Mouse (Mus musculus): ENCODE measurements at regions not wholly inside any gene's neighbourhood (a gene's known extent, or its start where the extent isn't known, plus 50 kb on each side); places are given as distances from the start of the nearest gene placed in this dataset.

GRCm38 (mm10) chr1:90504583-90505080 is 98.1 kb upstream of the Cops8 start:
- no peak for DNase-seq (ENCODE audit: low spot score in 2 of 2)

- no peak for DNase-seq (ENCODE audit: low spot score in 2 of 2)
These were observed 97.2 kb upstream of the Cops8 start for GRCm38 (mm10) chr1:90505599-90505998.

GRCm38 (mm10) chr1:90506582-90506981 is 96.2 kb upstream of the Cops8 start:
- no peak for DNase-seq (ENCODE audit: low spot score in 2 of 2)

- DNase-seq (ENCODE audit: low spot score in 2 of 2) = no peak
These were observed 93.4 kb upstream of the Cops8 start for GRCm38 (mm10) chr1:90509371-90509770.

GRCm38 (mm10) chr1:90513442-90514070 is 89.2 kb upstream of the Cops8 start:
- no peak for DNase-seq (ENCODE audit: low spot score in 2 of 2)

GRCm38 (mm10) chr1:90514176-90514575 is 88.6 kb upstream of the Cops8 start:
- no peak for DNase-seq (ENCODE audit: low spot score in 2 of 2)

GRCm38 (mm10) chr1:90518584-90519265 is 84.1 kb upstream of the Cops8 start:
- no peak for DNase-seq (ENCODE audit: low spot score in 2 of 2)

DNA sequence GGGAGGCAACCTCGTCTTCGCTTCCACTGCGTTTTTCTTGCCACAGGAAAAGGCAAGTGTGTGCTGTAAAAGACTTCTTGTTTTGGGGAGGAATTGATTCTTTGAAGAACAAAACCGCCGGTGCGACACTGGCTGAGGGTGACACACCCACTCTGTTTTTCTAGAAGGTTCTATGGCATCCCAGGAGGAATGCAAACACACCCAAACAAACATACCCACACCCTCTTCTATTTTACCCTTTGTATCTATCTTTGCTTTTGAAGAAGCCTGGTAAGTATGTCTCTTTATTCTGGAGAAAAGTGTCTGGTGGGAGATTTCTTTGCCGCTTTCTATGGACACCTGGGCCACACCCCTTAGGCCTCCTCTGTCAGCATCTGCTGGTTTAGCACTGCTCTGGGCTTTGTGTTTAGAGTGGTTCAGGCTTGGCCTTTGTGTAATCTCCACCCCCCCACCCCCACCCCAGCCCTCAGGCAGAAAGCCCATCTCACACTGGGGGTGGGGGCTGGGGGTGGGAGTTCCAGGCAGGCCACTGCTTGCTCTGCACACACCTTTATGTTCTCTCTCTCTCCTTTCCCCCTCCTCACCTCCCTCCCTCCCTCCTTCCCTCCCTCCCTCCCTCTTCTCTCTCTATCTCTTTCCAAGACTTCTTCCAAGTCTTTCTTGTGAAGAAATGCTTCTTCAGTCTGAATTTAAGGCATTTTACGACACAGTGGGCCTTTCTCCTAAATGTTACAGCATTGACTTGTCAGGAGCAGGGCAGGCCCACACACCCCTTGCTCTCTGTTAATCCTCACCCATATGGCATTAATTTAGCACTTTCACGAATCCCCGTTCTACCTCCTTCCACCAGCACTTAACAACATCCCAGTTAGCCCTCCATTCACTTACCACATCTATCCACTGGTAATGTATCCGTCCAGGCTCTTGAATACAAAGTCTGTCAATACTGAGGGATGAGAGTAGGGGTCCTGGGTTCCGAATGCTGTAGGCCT is 83.2 kb upstream of the Cops8 start:
- no peak for DNase-seq (ENCODE audit: low spot score in 2 of 2)

DNA sequence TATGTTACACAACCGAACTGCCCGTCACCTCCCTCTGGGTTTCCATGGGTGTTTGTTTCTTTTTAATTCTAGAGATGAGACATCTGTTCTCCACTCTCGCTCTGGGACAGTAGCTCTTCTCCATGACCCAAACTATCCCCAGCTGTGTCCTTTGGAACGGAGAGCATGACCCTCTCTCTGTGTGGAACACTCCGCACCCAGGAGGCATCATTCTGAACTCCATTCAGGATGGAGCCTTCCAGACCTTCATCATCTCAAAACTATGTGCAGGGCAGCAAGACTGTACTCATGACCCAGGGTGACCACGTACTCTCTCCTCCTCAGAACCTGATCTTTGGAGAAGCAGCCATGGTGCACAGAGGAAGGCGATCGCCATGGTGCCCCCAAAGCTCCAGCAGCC is 80.5 kb upstream of the Cops8 start:
- no peak for DNase-seq (ENCODE audit: low spot score in 2 of 2)

- no peak for DNase-seq (ENCODE audit: low spot score in 2 of 2)
These were observed 78.0 kb upstream of the Cops8 start for GRCm38 (mm10) chr1:90524641-90525220.

GRCm38 (mm10) chr1:90526311-90526710 is 76.5 kb upstream of the Cops8 start:
- no peak for DNase-seq (ENCODE audit: low spot score in 2 of 2)

DNA sequence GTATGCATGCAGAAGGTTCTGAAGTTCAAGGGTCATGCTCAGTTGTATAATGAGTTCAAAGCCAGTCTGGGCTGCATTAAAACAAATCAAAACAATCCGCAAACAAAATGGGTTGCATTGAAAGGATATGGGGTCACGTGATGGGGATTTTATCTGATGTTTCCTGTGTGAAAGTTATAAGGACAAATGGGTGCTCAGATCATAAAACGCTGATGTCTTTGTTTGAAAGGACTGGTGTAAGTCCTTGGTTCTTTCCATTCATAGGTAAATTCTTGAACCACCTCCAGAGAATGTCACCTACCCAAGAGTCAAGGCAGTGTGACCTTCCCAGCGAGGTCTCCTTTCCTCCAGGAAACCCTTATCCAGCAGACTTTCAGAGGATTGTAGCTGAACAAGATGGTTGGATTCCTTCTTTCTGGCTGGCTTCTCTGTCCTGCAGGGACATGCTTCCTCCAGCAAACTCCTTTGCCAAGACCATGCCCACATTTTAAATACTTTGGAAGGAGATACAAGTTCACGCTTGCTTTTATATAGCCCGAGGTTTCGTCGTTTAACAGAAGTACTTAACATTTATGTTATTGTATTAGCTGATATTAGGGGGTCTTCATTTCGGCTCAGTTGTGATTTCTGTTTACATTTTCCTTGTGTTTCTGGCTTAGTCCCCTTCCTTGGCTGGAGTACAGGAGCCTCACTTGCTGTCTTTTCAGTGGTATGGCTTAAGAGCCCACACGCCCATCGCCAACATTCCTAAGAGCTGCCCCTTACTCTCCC is 74.6 kb upstream of the Cops8 start:
- no peak for DNase-seq (ENCODE audit: low spot score in 2 of 2)

- no peak for DNase-seq (ENCODE audit: low spot score in 2 of 2)
These were observed 69.3 kb upstream of the Cops8 start for GRCm38 (mm10) chr1:90533481-90533880.

GRCm38 (mm10) chr1:90536105-90536504 is 66.7 kb upstream of the Cops8 start:
- DNase-seq (ENCODE audit: low spot score in 2 of 2) = no peak

DNA sequence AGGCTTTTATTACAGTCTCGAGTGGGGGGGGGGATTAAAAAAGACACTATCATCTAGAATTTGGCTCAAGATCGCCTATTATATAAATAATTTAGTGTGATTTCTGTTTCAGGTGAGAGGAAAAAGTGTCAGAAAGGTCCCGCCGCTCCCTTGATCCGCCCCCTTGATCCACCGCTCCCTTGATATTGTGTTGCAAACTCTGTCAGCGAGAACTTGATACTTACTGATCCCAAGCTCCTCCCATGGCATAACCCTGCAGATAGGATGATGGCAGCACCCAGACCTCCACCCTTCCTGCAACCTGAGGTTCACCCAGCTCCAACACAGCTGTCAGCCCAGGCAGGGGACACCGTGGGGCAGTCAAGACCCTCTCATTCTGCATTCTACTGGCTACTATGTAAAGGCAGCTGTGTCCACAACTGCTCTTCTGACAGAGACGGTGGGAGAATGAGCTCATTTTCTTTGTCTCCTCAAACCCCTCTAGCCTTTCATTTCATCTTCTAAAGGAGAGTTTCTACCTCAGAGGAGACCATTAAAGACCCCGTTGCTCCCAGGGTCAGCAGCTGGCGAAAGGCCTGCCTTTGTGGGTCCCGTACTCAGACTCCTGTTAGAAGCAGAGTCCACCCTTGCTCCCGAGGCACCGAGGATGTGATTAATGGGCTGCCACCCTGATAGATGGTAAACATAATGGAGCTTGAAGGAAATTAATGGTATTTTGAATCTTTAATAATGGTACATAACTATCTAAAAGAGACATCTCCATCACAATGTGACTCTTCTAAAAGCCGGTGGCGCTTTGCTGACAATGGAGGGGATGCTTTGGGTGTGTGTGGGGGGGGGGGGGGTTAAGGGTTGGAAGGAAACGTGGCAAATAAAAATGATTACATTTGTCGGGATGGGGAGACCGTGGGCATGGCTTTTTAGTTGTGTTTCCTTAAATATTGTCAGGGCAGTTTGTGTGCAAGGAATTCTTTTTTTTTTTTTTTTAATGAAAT is 58.7 kb upstream of the Cops8 start:
- no peak for DNase-seq (ENCODE audit: low spot score in 2 of 2)

DNA sequence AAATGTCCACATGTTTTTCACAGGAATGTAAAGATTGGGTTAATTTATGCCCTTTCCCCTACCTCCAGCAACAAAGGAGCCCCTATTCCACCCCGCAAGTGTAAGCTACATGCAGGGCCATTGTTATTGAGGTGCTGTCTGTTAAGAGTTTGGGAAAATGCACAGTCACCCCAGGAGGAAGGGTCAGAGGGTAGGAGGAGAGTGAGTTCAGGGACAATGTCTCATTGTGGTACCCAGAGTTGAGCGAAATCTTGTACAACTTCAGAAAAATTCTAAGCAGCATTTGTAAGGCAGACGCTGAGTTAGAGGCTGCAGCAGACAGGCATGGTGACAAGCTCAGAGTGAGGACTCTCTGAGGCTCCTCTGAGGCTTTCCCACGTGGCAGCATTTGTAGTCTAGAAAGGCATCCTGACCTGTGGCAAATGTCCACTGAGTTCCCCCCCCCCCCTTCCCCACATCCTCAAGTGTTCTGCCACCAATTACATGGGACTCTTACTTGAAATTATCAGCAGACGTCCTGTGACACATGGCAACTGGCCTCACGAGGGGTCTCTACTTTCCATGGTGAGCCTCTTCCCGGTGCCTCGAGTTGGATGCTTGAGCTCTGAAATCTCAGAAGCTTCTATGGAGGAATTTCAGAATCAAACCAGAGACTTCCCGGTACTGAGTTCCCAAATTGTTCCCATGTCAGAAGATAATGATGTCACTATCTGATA is 57.8 kb upstream of the Cops8 start:
- no peak for DNase-seq (ENCODE audit: low spot score in 2 of 2)

DNA sequence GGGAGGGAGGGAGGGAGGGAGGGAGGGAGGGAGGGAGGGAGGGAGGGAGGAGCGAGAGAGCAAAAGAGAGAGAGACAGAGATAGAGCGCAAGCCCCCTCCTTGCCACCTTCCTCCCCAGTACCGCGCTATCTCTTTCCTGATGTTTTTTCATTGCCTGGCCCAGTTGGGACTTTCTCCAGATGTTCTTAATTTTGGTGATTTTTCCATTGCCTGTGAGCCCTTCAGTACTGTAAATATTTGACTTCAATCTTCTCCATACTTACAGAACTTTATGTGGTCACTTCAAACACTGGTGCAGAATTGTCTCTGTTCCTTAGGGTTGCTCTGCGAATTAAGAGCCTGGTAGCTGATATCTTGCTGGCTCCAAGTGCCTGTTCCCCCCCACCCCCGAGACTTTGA is 50.1 kb upstream of the Cops8 start:
- DNase-seq (ENCODE audit: low spot score in 2 of 2) = no peak

Measured in frontal cortex, postnatal 25 days (tissue).